In genomic region chr12:40908809-40909795, GRCm38 (mm10) we compare ENCODE assay signal across 15 mouse cellular contexts.
A peak's percentile ranks its signal among the peaks of the same experiment; 100 is the strongest.
DNase-seq lines count a peak whose midpoint lies in the region; ATAC-seq and TF ChIP-seq lines count a peak whose summit lies in the region.
"Had no signal": no experiment of that assay in that cellular context is flagged by ENCODE, and none has a peak within 500 bp of the region (broad histone marks: within the 10 kb centered on the region; RNA-seq: fewer than 3 reads in every experiment).

No protein-coding gene starts in this region.

- no peak overlapping the region for H3K4me2 ChIP-seq in heart, postnatal 0 days (ENCODE audit: low read depth, low read length)
- no peak overlapping the region for H3K4me2 ChIP-seq in heart, embryonic 11.5 days
- H3K4me2 ChIP-seq in liver, embryonic 14.5 days (ENCODE audit: low read depth), result no peak overlapping the region
- H3K4me2 ChIP-seq: forebrain, embryonic 12.5 days; heart, embryonic 13.5 days; hindbrain, embryonic 15.5 days; midbrain, embryonic 13.5 days had no signal

- H3K36me3 ChIP-seq in heart, postnatal 0 days (replicated peaks; ENCODE audit: control insufficient read depth, insufficient read depth, low read length), result no peaks in the 10 kb centered on the region
- H3K36me3 ChIP-seq in heart, embryonic 11.5 days (ENCODE audit: control insufficient read depth, insufficient read depth, low read length), result no peaks in the 10 kb centered on the region
- H3K36me3 ChIP-seq in liver, embryonic 14.5 days (replicated peaks; ENCODE audit: control insufficient read depth, insufficient read depth, low read depth), result no peaks in the 10 kb centered on the region
- H3K36me3 ChIP-seq: forebrain, embryonic 12.5 days; heart, embryonic 13.5 days; hindbrain, embryonic 15.5 days; limb, embryonic 10.5 days; midbrain, embryonic 13.5 days had no signal

- TF ChIP-seq CTCF in heart, postnatal 0 days (IDR thresholded peaks at IDR 0.05; ENCODE audit: low read depth), result no peak
- TF ChIP-seq CTCF in liver, embryonic 14.5 days (IDR thresholded peaks at IDR 0.05; ENCODE audit: low read depth), result no peak
- no peak for TF ChIP-seq CTCF in gastrocnemius, adult 2 months (IDR thresholded peaks at IDR 0.05)

- intact Hi-C loops in gastrocnemius, adult 2 months (cut with DNase I), result no loop called here

- H3K27ac ChIP-seq in heart, postnatal 0 days (ENCODE audit: low read depth), result no peak overlapping the region
- no peak overlapping the region for H3K27ac ChIP-seq in heart, embryonic 11.5 days (ENCODE audit: low read depth, low read length)
- no peak overlapping the region for H3K27ac ChIP-seq in liver, embryonic 14.5 days
- H3K27ac ChIP-seq in gastrocnemius, adult 2 months, result no peak overlapping the region
- H3K27ac ChIP-seq: forebrain, embryonic 12.5 days; heart, embryonic 13.5 days; hindbrain, embryonic 15.5 days; limb, embryonic 10.5 days; midbrain, embryonic 13.5 days had no signal

- TF ChIP-seq EP300 in heart, postnatal 0 days (IDR thresholded peaks at IDR 0.05; ENCODE audit: low read depth), result no peak
- TF ChIP-seq EP300 in liver, embryonic 14.5 days (IDR thresholded peaks at IDR 0.05; ENCODE audit: low read depth), result no peak

- DNase-seq in heart, postnatal 0 days (ENCODE audit: low spot score), result peak; percentile 15
- DNase-seq in 416B (ENCODE audit: low read depth), result peak; percentile 4
- DNase-seq in R1 (ENCODE audit: low read depth, low spot score), result peak; percentile 36
- DNase-seq in liver, embryonic 14.5 days (ENCODE audit: low read depth in 3 of 3, low spot score in 3 of 3), result no peak
- DNase-seq in gastrocnemius, adult 2 months, result no peak
- no peak for DNase-seq in left cerebral cortex, adult 8-10 months (ENCODE audit: low spot score in 2 of 2)
- DNase-seq: cerebellum, postnatal 36 days; layer of hippocampus, adult 9-11 months; lung, postnatal 14 days had no signal

- H3K27me3 ChIP-seq in heart, postnatal 0 days (ENCODE audit: control insufficient read depth, insufficient read depth, low read length), result no peaks in the 10 kb centered on the region
- no peaks in the 10 kb centered on the region for H3K27me3 ChIP-seq in heart, embryonic 11.5 days (ENCODE audit: control insufficient read depth, insufficient read depth, low read length)
- H3K27me3 ChIP-seq in liver, embryonic 14.5 days (ENCODE audit: control insufficient read depth, insufficient read depth, low read length), result no peaks in the 10 kb centered on the region
- H3K27me3 ChIP-seq: forebrain, embryonic 12.5 days; heart, embryonic 13.5 days; hindbrain, embryonic 15.5 days; midbrain, embryonic 13.5 days had no signal

- WGBS in heart, postnatal 0 days, result 44% methylated on average over 9 of the region's 9 CpGs
- WGBS in heart, embryonic 11.5 days (ENCODE audit: insufficient replicate concordance), result 49% methylated on average over 9 of the region's 9 CpGs
- WGBS in liver, embryonic 14.5 days (ENCODE audit: insufficient replicate concordance), result 55% methylated on average over 9 of the region's 9 CpGs

- H3K4me1 ChIP-seq in heart, postnatal 0 days (ENCODE audit: control insufficient read depth, insufficient read depth), result no peaks in the 10 kb centered on the region
- H3K4me1 ChIP-seq in heart, embryonic 11.5 days (ENCODE audit: control insufficient read depth, insufficient read depth, low read length), result no peaks in the 10 kb centered on the region
- H3K4me1 ChIP-seq in liver, embryonic 14.5 days (replicated peaks; ENCODE audit: control insufficient read depth in 2 of 2, insufficient read depth in 2 of 2, low read length in 1 of 2), result peaks cover 8 to 9% of the 10 kb centered on the region in 2 experiments
- H3K4me1 ChIP-seq: forebrain, embryonic 12.5 days; hindbrain, embryonic 15.5 days; limb, embryonic 10.5 days; midbrain, embryonic 13.5 days had no signal

- no peak overlapping the region for H3K4me3 ChIP-seq in heart, postnatal 0 days (ENCODE audit: low read depth, low read length)
- no peak overlapping the region for H3K4me3 ChIP-seq in heart, embryonic 11.5 days (ENCODE audit: low read depth, low read length)
- no peak overlapping the region for H3K4me3 ChIP-seq in liver, embryonic 14.5 days (ENCODE audit: insufficient read depth in 1 of 2, low read depth in 2 of 2, low read length in 2 of 2)
- H3K4me3 ChIP-seq in gastrocnemius, adult 2 months, result no peak overlapping the region
- H3K4me3 ChIP-seq: forebrain, embryonic 12.5 days; heart, embryonic 13.5 days; hindbrain, embryonic 15.5 days; limb, embryonic 10.5 days; midbrain, embryonic 13.5 days had no signal

- no peaks in the 10 kb centered on the region for H3K9me3 ChIP-seq in heart, postnatal 0 days (replicated peaks; ENCODE audit: control insufficient read depth, low read length)
- no peaks in the 10 kb centered on the region for H3K9me3 ChIP-seq in heart, embryonic 11.5 days (replicated peaks; ENCODE audit: control insufficient read depth, low read length)
- no peaks in the 10 kb centered on the region for H3K9me3 ChIP-seq in liver, embryonic 14.5 days (ENCODE audit: control insufficient read depth, low read length)
- H3K9me3 ChIP-seq: forebrain, embryonic 12.5 days; heart, embryonic 13.5 days; hindbrain, embryonic 15.5 days; limb, embryonic 10.5 days; midbrain, embryonic 13.5 days had no signal

- H3K9ac ChIP-seq in heart, postnatal 0 days (replicated peaks; ENCODE audit: low read depth, low read length), result no peak overlapping the region
- no peak overlapping the region for H3K9ac ChIP-seq in heart, embryonic 11.5 days (ENCODE audit: low read depth, low read length)
- no peak overlapping the region for H3K9ac ChIP-seq in liver, embryonic 14.5 days (replicated peaks)
- H3K9ac ChIP-seq: forebrain, embryonic 12.5 days; heart, embryonic 13.5 days; hindbrain, embryonic 15.5 days; midbrain, embryonic 13.5 days had no signal

- no peak for ATAC-seq in heart, postnatal 0 days (ENCODE audit: insufficient read depth, low read depth)
- ATAC-seq in heart, embryonic 11.5 days (replicated peaks; ENCODE audit: insufficient number of reproducible peaks, low FRiP score, low TSS enrichment), result no peak
- ATAC-seq in liver, embryonic 14.5 days (ENCODE audit: insufficient read depth), result peak; percentile 69; the same call in 1 of the 2 replicates
- ATAC-seq: midbrain, embryonic 13.5 days had no signal

Comparison
In these comparisons a context has a peak if more than half of its experiments do, and no peak if none do; other contexts are left out.
1. DNase-seq: peak in heart, postnatal 0 days (single experiment), 416B (single experiment) and R1 (single experiment); none in liver, embryonic 14.5 days (0 of 3), gastrocnemius, adult 2 months (single experiment) and left cerebral cortex, adult 8-10 months (0 of 2).